Mouse (Mus musculus) liver, postnatal 0 days (tissue): ENCODE data around the gene Dkk2. TPM values are rescaled to one million over a fixed set of nuclear protein-coding genes. Genes with fewer than 3 reads are reported as not detected.

Experiments
- ATAC-seq: fragments of 200-750 bp; cut with Nextera tagmentation; 2 replicates; pipeline ENCODE4 v1.8.0; 2017; ENCODE audit warnings: mild to moderate bottlenecking, moderate library complexity
- DNase-seq: peaks from one replicate; pipeline ENCODE4 v3.0.0-alpha.2; 2016
- H3K27ac ChIP-seq: fragments of 300-500 bp; sonication (generic); 2 replicates; pipeline ENCODE4 v1.5.1; 2014; ENCODE audit warnings: antibody characterized with exemption, moderate library complexity, mild to moderate bottlenecking, low read depth
- H3K27me3 ChIP-seq: fragments of 300-500 bp; sonication (generic); 2 replicates; pipeline ENCODE4 v1.6.1; 2014; ENCODE audit warnings: low read length, control low read depth, mixed read lengths; ENCODE audit not compliant: insufficient read depth
- H3K36me3 ChIP-seq: fragments of 300-500 bp; sonication (generic); replicated peaks from 2 replicates; pipeline ENCODE4 v1.6.1; 2014; ENCODE audit warnings: mild to moderate bottlenecking, control low read depth, low read length, moderate library complexity, mixed read lengths; ENCODE audit not compliant: insufficient read depth
- H3K4me1 ChIP-seq: fragments of 300-500 bp; sonication (generic); 2 replicates; pipeline ENCODE4 v1.6.1; 2014; ENCODE audit warnings: antibody characterized with exemption, mild to moderate bottlenecking, control low read depth; ENCODE audit not compliant: insufficient read depth
- H3K4me2 ChIP-seq: fragments of 300-500 bp; sonication (generic); 2 replicates; pipeline ENCODE4 v1.6.1; 2014; ENCODE audit warnings: low read depth, mild to moderate bottlenecking, low read length, moderate library complexity, mixed read lengths
- H3K4me3 ChIP-seq: fragments of 300-500 bp; sonication (generic); 2 replicates; pipeline ENCODE4 v1.5.1; 2014; ENCODE audit warnings: low read depth, low read length
- H3K9ac ChIP-seq: fragments of 300-500 bp; sonication (generic); replicated peaks from 2 replicates; pipeline ENCODE4 v1.6.1; 2014; ENCODE audit warnings: mild to moderate bottlenecking, moderate library complexity
- H3K9me3 ChIP-seq: fragments of 300-500 bp; sonication (generic); 2 replicates; pipeline ENCODE4 v1.6.1; 2016; ENCODE audit warnings: mild to moderate bottlenecking, control low read depth, low read length, mixed read lengths
- CTCF ChIP-seq: sonication (generic); IDR thresholded peaks from 2 replicates; pipeline ENCODE4 v1.5.1; 2016; ENCODE audit warnings: antibody characterized with exemption, low read depth
- EP300 ChIP-seq: IDR thresholded peaks from 2 replicates; pipeline ENCODE4 v1.6.1; 2016; ENCODE audit warnings: antibody characterized with exemption, low read depth, mild to moderate bottlenecking
- WGBS: fragments of 180-500 bp; shearing (Covaris S2); extraction: QIAGEN DNeasy Blood & Tissue Kit; methylation state at CpG from one replicate; pipeline ENCODE4 v1.1.7; 2014; ENCODE audit not compliant: insufficient replicate concordance; 5-methylcytosine and 5-hydroxymethylcytosine counted together
- polyA plus RNA-seq: library from polyadenylated mRNA; unstranded; fragments of >200 nt; fragmentation: Nextera tagmentation; extraction: Ambion mirVana; gene quantifications from 2 replicates; pipeline ENCODE4 v1.2.1, GENCODE M21; 2015

Dkk2 gene
- polyA plus RNA-seq, 1 experiment from 2014 or later: 0.02 TPM

DNA sequence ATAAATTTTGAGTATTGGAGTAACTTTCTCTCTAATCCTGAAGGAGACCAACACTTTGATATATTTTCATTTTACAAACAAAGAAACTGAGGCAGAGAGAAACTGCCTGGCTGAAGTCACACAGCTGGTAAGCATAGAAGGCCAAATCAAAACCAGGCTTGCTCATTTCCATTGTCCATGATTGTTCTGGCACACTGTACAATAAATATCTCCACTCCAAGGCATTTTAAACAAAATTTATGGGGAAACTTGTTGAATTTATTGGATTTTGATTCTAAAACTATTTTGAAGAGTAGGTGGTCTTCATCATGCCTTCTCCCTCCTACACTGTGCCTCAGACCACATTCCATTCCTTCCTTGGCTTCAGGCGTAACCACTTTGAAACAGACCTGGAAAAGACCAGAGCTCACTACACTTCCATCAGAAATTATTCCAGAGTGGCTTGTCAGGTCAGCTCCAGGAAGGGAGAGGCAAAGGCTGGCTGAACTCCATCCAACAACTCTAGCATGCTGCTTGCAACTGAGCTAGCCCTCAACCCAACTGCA lies 44.7 kb downstream of the Dkk2 start:
- no peak for TF ChIP-seq EP300
- no peak for TF ChIP-seq CTCF
- Histone ChIP-seq H3K4me1 (0 out of 2 replicates have a peak, but pooled peaks cover 3% of the 10 kb centered on the region), H3K36me3 (no peaks in the 10 kb centered on the region), H3K27me3 (no peaks in the 10 kb centered on the region), H3K9me3 (no peaks in the 10 kb centered on the region), H3K27ac (no peak overlapping the region), H3K4me2 (no peak overlapping the region), H3K4me3 (no peak overlapping the region), H3K9ac (no peak overlapping the region)
- ATAC-seq (no peak), DNase-seq (no peak)
- 81% methylated on average over 1 of the region's 1 CpGs for WGBS

DNA sequence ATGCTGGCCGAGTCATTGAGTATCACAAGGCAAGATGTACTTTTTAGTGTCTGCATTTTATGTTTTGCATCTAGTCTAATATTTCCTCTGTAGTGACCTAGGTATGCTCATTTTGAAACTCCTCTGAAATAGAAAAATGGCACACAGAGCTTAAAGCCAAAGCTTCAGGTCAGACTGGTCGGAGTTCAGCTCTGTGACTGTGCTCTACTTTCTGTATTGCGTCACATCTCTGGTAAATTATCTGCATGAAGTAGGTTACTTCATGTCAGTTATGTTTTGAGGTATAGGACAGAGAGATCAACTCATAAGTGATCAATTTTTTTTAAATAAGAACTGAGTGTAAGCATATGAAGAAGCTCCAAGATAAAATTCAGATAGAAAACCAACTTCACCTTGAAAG lies 45.7 kb downstream of the Dkk2 start:
- H3K9me3 ChIP-seq: no peaks in the 10 kb centered on the region
- H3K4me2 ChIP-seq: no peak overlapping the region
- 0 out of 2 replicates have a peak, but pooled peaks cover 3% of the 10 kb centered on the region for H3K4me1 ChIP-seq
- 62% methylated on average over 3 of the region's 3 CpGs for WGBS
- no peak overlapping the region for H3K27ac ChIP-seq
- no peak overlapping the region for H3K4me3 ChIP-seq
- TF ChIP-seq CTCF (no peak), EP300 (no peak)
- H3K9ac ChIP-seq: no peak overlapping the region
- no peaks in the 10 kb centered on the region for H3K27me3 ChIP-seq
- DNase-seq (no peak), ATAC-seq (peak; percentile 60)
- no peaks in the 10 kb centered on the region for H3K36me3 ChIP-seq

DNA sequence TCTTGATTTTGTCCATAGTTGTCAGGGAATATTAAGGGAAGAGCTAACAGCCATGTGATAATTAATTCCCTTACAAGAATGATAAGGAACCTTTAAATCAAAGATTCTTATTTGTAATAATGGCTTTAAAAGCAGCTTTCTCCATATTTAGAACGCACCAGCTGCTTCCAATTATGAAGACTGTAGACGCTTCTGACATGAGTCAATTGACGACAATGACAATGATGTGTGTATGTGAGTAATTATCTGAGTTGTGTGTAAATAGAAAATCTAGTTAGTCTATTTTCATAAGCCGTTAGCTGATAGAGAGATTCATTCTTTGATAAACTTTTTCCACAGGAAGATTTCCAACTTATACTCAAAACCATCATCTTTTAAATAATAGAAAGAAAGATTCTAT lies 46.8 kb downstream of the Dkk2 start:
- no peak for TF ChIP-seq EP300
- Histone ChIP-seq H3K4me2 (no peak overlapping the region), H3K27me3 (no peaks in the 10 kb centered on the region), H3K36me3 (no peaks in the 10 kb centered on the region), H3K27ac (no peak overlapping the region), H3K9me3 (no peaks in the 10 kb centered on the region), H3K4me1 (0 out of 2 replicates have a peak, but pooled peaks cover 3% of the 10 kb centered on the region), H3K9ac (no peak overlapping the region), H3K4me3 (no peak overlapping the region)
- DNase-seq: no peak
- no peak for ATAC-seq
- 76% methylated on average over 4 of the region's 4 CpGs for WGBS

DNA sequence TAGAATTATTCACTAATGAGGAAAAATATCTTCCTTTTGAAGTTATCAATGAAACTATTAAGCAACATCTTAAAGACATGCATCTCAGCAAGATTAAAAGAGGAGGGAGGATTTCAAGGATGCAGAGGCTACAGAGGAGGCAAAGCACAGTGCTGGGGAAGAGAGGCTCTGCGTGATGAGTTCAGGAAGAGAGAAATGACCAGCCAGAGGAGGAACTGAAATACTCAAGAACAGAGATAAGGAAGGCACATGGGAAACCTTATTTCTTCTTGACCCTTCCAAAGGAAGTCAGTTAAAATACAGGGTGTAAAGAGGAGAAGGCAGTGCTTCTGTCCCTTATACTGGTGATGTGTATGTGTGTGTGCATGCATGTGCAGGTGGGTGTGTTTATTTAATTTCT lies 49.4 kb downstream of the Dkk2 start:
- no peaks in the 10 kb centered on the region for H3K27me3 ChIP-seq
- ATAC-seq (no peak), DNase-seq (no peak)
- 31% methylated on average over 1 of the region's 1 CpGs for WGBS
- H3K4me1 ChIP-seq: 0 out of 2 replicates have a peak, but pooled peaks cover 3% of the 10 kb centered on the region
- TF ChIP-seq EP300 (no peak), CTCF (no peak)
- no peaks in the 10 kb centered on the region for H3K9me3 ChIP-seq
- no peak overlapping the region for H3K4me2 ChIP-seq
- no peaks in the 10 kb centered on the region for H3K36me3 ChIP-seq
- no peak overlapping the region for H3K27ac ChIP-seq
- no peak overlapping the region for H3K9ac ChIP-seq
- no peak overlapping the region for H3K4me3 ChIP-seq

DNA sequence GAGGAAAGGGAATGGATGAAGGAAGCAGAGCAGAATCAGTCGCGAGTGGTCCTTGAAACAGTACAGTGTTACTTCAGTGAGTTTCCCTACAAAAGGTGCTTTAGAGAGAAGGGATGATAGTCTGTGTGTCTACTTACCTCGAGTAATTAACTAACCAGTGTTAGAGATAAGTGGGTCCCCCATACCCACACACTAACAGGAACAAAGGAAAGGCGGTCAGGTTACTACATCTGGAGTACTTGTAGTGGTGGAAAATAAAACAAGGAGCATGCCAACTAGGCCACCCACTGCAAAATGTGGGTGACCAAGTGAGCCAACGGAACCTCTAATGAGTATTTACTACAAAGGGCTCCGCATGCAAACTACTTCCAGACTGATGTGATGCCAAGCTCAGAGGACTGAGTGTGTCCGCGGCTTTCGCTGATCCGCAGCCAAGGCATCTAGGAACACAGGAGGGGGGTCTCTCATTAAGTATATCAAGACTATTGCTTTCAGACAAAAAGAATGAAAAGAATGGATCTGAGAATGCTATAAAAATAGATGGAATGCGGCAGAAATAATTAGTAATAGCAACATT lies 52.8 kb downstream of the Dkk2 start:
- TF ChIP-seq EP300 (no peak), CTCF (no peak)
- DNase-seq: no peak
- H3K27ac ChIP-seq: no peak overlapping the region
- H3K9ac ChIP-seq: no peak overlapping the region
- WGBS: 76% methylated on average over 11 of the region's 11 CpGs
- no peaks in the 10 kb centered on the region for H3K36me3 ChIP-seq
- no peaks in the 10 kb centered on the region for H3K4me1 ChIP-seq
- no peak overlapping the region for H3K4me3 ChIP-seq
- H3K9me3 ChIP-seq: no peaks in the 10 kb centered on the region
- no peaks in the 10 kb centered on the region for H3K27me3 ChIP-seq
- no peak overlapping the region for H3K4me2 ChIP-seq
- ATAC-seq: no peak

DNA sequence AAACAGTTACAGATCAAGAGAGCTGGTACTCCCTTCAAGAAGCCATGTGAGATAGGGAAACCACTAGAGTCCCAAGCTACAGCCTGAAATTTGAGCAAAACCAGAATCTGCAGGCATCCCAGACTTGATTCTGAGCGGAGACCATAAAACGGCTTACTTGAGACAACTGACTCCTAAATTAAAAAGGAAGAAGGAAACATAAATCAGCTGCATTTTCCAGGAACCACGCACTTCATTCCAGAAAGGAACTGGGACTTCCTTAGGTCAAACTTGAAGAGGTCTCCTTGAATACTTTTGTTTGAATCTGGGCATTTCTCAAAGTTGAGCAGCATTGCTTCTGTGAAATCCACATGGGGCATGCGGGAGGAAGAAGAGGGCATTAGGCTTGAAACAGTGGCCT lies 55.9 kb downstream of the Dkk2 start:
- TF ChIP-seq EP300: no peak
- Histone ChIP-seq H3K36me3 (no peaks in the 10 kb centered on the region), H3K9me3 (no peaks in the 10 kb centered on the region), H3K4me1 (no peaks in the 10 kb centered on the region), H3K4me2 (no peak overlapping the region), H3K4me3 (no peak overlapping the region), H3K27ac (no peak overlapping the region), H3K27me3 (no peaks in the 10 kb centered on the region), H3K9ac (no peak overlapping the region)
- no peak for DNase-seq
- WGBS: 61% methylated on average over 4 of the region's 4 CpGs
- no peak for ATAC-seq
